Mouse (Mus musculus) hindbrain, embryonic 15.5 days (tissue): ENCODE measurements at regions not wholly inside any gene's neighbourhood (a gene's known extent, or its start where the extent isn't known, plus 50 kb on each side); places are given as distances from the start of the nearest gene placed in this dataset.
A peak's percentile ranks its signal among the peaks of the same experiment; 100 is the strongest.

Experiments used
- ATAC-seq: fragments of 200-750 bp; cut with Nextera tagmentation; 2 replicates; pipeline ENCODE4 v1.8.0; 2017; ENCODE audit warnings: low read depth, moderate number of reproducible peaks, moderate TSS enrichment; ENCODE audit not compliant: low FRiP score
- H3K27ac ChIP-seq: fragments of 300-500 bp; sonication (generic); replicated peaks from 2 replicates; pipeline ENCODE4 v1.5.1; 2015; ENCODE audit warnings: mild to moderate bottlenecking, inconsistent platforms
- H3K27me3 ChIP-seq: fragments of 300-500 bp; sonication (generic); 2 replicates; pipeline ENCODE4 v1.6.1; 2015; ENCODE audit warnings: control low read depth, inconsistent platforms
- H3K36me3 ChIP-seq: fragments of 300-500 bp; sonication (generic); 2 replicates; pipeline ENCODE4 v1.6.1; 2015; ENCODE audit warnings: control low read depth, inconsistent platforms
- H3K4me1 ChIP-seq: fragments of 300-500 bp; sonication (generic); replicated peaks from 2 replicates; pipeline ENCODE4 v1.6.1; 2015; ENCODE audit warnings: control low read depth, inconsistent platforms
- H3K4me2 ChIP-seq: fragments of 300-500 bp; sonication (generic); 2 replicates; pipeline ENCODE4 v1.6.1; 2015; ENCODE audit warnings: moderate library complexity, mild to moderate bottlenecking, inconsistent platforms
- H3K4me3 ChIP-seq: fragments of 300-500 bp; sonication (generic); 2 replicates; pipeline ENCODE4 v1.5.1; 2015; ENCODE audit warnings: mild to moderate bottlenecking, inconsistent platforms
- H3K9ac ChIP-seq: fragments of 300-500 bp; sonication (generic); 2 replicates; pipeline ENCODE4 v1.6.1; 2015; ENCODE audit warnings: inconsistent platforms
- H3K9me3 ChIP-seq: fragments of 300-500 bp; sonication (generic); 2 replicates; pipeline ENCODE4 v1.6.1; 2016; ENCODE audit warnings: control low read depth, inconsistent platforms
- WGBS: fragments of 180-500 bp; shearing (Covaris S2); methylation state at CpG from one replicate; pipeline ENCODE4 v1.1.7; 2015; 5-methylcytosine and 5-hydroxymethylcytosine counted together

- Histone ChIP-seq H3K9me3 (no peaks in the 10 kb centered on the region), H3K9ac (no peak overlapping the region), H3K27ac (no peak overlapping the region), H3K4me2 (no peak overlapping the region), H3K4me3 (no peak overlapping the region), H3K4me1 (no peaks in the 10 kb centered on the region), H3K36me3 (no peaks in the 10 kb centered on the region), H3K27me3 (no peaks in the 10 kb centered on the region)
- no peak for ATAC-seq
- 53% methylated on average over 2 of the region's 2 CpGs for WGBS
These were observed 776.8 kb upstream of the Gm8797 start for GRCm38 (mm10) chr3:4973764-4974163.

- Histone ChIP-seq H3K36me3 (no peaks in the 10 kb centered on the region), H3K9ac (no peak overlapping the region), H3K4me2 (no peak overlapping the region), H3K27me3 (no peaks in the 10 kb centered on the region), H3K9me3 (no peaks in the 10 kb centered on the region), H3K4me3 (no peak overlapping the region), H3K4me1 (no peaks in the 10 kb centered on the region), H3K27ac (no peak overlapping the region)
- WGBS = 19% methylated on average over 1 of the region's 1 CpGs
- ATAC-seq = no peak
These were observed 775.9 kb upstream of the Gm8797 start for GRCm38 (mm10) chr3:4974659-4975058.

GRCm38 (mm10) chr3:4976344-4976743 is 774.3 kb upstream of the Gm8797 start:
- WGBS = 21% methylated on average over 1 of the region's 1 CpGs
- no peak overlapping the region for H3K4me2 ChIP-seq
- ATAC-seq = peak; percentile 66
- no peak overlapping the region for H3K4me3 ChIP-seq
- no peaks in the 10 kb centered on the region for H3K9me3 ChIP-seq
- no peaks in the 10 kb centered on the region for H3K36me3 ChIP-seq
- H3K9ac ChIP-seq = no peak overlapping the region
- H3K4me1 ChIP-seq = no peaks in the 10 kb centered on the region
- H3K27me3 ChIP-seq = no peaks in the 10 kb centered on the region
- no peak overlapping the region for H3K27ac ChIP-seq

- no peak overlapping the region for H3K4me2 ChIP-seq
- no peaks in the 10 kb centered on the region for H3K27me3 ChIP-seq
- no peaks in the 10 kb centered on the region for H3K9me3 ChIP-seq
- H3K9ac ChIP-seq = no peak overlapping the region
- ATAC-seq = no peak
- no peak overlapping the region for H3K4me3 ChIP-seq
- no peak overlapping the region for H3K27ac ChIP-seq
- H3K4me1 ChIP-seq = no peaks in the 10 kb centered on the region
- WGBS = 70% methylated on average over 3 of the region's 3 CpGs
- H3K36me3 ChIP-seq = no peaks in the 10 kb centered on the region
These were observed 732.9 kb upstream of the Gm8797 start for GRCm38 (mm10) chr3:5017742-5018141.
